Mouse (Mus musculus): ENCODE data around the gene Hk3. TPM values are rescaled to one million over a fixed set of nuclear protein-coding genes. Genes with fewer than 3 reads are reported as not detected.

The Hk3 gene
- polyA plus RNA-seq, 1 experiment from 2014 or later, result 0.81 TPM

DNA sequence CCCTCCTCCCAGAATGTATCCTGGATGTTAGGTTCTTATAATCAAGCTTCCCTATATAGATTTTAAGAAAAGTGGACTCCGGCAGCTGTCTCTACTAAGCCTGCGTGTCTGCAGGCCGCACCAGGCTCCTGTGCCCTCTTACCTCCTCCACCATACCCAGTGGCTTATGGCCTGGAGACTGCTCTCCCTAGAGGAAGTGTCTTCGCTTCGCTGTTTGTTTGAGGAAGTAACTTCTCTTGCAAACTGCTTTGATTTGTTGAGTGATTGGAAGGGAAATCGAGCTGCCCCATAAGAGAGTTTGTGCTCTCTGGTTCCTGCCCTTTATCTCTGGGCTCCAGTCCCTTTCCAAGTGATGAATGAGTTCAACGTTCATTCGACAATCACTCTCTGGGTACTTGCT, 38.2 kb downstream of the Hk3 start:
- Histone ChIP-seq H3K27me3 (replicated peaks; ENCODE audit: control insufficient read depth, insufficient read depth, low read length) (no peaks in the 10 kb centered on the region), H3K4me2 (replicated peaks; ENCODE audit: low read depth) (no peak overlapping the region), H3K36me3 (ENCODE audit: control insufficient read depth, insufficient read depth) (no peaks in the 10 kb centered on the region), H3K9ac (ENCODE audit: low read depth, low read length) (no peak overlapping the region), H3K4me3 (ENCODE audit: low read depth, low read length) (no peak overlapping the region), H3K9me3 (ENCODE audit: control insufficient read depth) (no peaks in the 10 kb centered on the region), H3K27ac (ENCODE audit: low read depth, low read length) (no peak overlapping the region), H3K4me1 (replicated peaks; ENCODE audit: control insufficient read depth, insufficient read depth, low read length) (no peaks in the 10 kb centered on the region)
- no peak for ATAC-seq
- TF ChIP-seq CTCF (IDR thresholded peaks at IDR 0.05; ENCODE audit: low read depth), result no peak
- WGBS, result 72% methylated on average over 8 of the region's 8 CpGs

DNA sequence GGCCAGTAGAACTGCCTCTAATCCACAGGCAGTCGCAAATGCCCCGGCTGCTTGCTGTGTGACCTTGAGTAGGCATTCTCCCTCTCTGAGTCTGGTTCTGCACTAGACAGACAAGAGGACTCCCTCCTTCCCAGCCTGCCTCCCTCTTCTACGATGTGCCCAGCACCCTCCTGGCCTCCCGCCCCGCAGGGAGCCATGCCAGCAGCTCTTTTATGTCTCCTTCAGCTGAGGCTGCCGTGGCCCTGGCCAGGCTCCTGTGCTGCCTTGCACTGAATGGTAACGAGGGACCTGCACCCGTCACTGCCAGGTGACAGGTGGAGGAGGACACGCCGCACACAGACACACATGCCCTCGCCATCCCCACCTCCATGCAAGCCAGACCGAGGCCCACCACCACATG, 40.2 kb downstream of the Hk3 start:
- H3K4me3 ChIP-seq (ENCODE audit: low read depth, low read length), result no peak overlapping the region
- H3K4me2 ChIP-seq (replicated peaks; ENCODE audit: low read depth), result no peak overlapping the region
- H3K9me3 ChIP-seq (ENCODE audit: control insufficient read depth), result no peaks in the 10 kb centered on the region
- no peaks in the 10 kb centered on the region for H3K27me3 ChIP-seq (replicated peaks; ENCODE audit: control insufficient read depth, insufficient read depth, low read length)
- H3K4me1 ChIP-seq (replicated peaks; ENCODE audit: control insufficient read depth, insufficient read depth, low read length), result no peaks in the 10 kb centered on the region
- H3K9ac ChIP-seq (ENCODE audit: low read depth, low read length), result no peak overlapping the region
- H3K27ac ChIP-seq (ENCODE audit: low read depth, low read length), result no peak overlapping the region
- no peak for TF ChIP-seq CTCF (IDR thresholded peaks at IDR 0.05; ENCODE audit: low read depth)
- WGBS, result 69% methylated on average over 12 of the region's 12 CpGs
- no peaks in the 10 kb centered on the region for H3K36me3 ChIP-seq (ENCODE audit: control insufficient read depth, insufficient read depth)
- ATAC-seq, result no peak

DNA sequence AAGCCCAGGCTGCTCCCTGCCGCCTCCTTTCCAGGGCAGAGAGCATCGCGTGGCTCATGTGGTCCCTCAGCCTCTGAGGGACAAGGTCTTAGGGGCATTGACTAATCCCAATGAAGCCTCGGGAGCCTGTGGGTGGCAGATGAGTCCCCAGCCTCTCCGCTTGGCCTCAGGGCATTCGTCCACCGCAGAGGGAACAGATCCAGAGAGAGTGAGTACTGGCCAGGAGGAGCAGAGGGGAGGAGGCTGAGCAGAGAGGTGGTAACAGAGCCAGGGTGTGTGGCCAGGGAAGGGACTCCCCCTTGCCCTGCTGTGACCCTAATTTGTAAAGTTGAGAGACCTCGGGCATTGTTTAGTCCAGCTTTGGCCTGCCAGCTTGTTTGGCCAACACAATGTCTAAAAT, 42.4 kb downstream of the Hk3 start:
- H3K27me3 ChIP-seq (replicated peaks; ENCODE audit: control insufficient read depth, insufficient read depth, low read length), result no peaks in the 10 kb centered on the region
- H3K4me2 ChIP-seq (replicated peaks; ENCODE audit: low read depth), result no peak overlapping the region
- H3K36me3 ChIP-seq (ENCODE audit: control insufficient read depth, insufficient read depth), result no peaks in the 10 kb centered on the region
- no peaks in the 10 kb centered on the region for H3K4me1 ChIP-seq (replicated peaks; ENCODE audit: control insufficient read depth, insufficient read depth, low read length)
- H3K4me3 ChIP-seq (ENCODE audit: low read depth, low read length), result no peak overlapping the region
- H3K9ac ChIP-seq (ENCODE audit: low read depth, low read length), result no peak overlapping the region
- H3K9me3 ChIP-seq (ENCODE audit: control insufficient read depth), result no peaks in the 10 kb centered on the region
- TF ChIP-seq CTCF (IDR thresholded peaks at IDR 0.05; ENCODE audit: low read depth), result no peak
- WGBS, result 55% methylated on average over 8 of the region's 8 CpGs
- no peak for ATAC-seq
- H3K27ac ChIP-seq (ENCODE audit: low read depth, low read length), result no peak overlapping the region

DNA sequence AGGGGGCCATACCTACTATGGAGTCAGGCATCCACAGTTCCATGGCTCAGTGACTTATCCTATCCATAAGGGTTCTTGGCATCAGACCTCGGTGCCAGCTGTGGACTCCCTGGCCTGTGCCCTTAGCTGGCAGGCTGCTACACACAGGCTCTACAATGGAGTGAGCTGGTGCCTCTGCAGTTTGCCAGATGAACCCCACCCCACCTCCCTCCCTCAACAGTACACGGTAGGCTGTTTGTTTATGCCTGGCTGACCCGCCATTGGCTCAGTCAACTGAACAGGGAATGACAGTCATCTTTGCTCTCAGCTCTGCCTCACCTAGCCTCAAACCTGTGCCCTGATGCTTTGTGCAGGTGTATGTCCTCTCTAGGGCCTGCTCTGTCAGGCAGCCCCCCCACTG, 45.6 kb downstream of the Hk3 start:
- no peak overlapping the region for H3K9ac ChIP-seq (ENCODE audit: low read depth, low read length)
- H3K4me3 ChIP-seq (ENCODE audit: low read depth, low read length), result no peak overlapping the region
- no peaks in the 10 kb centered on the region for H3K27me3 ChIP-seq (replicated peaks; ENCODE audit: control insufficient read depth, insufficient read depth, low read length)
- H3K9me3 ChIP-seq (ENCODE audit: control insufficient read depth), result no peaks in the 10 kb centered on the region
- no peak overlapping the region for H3K27ac ChIP-seq (ENCODE audit: low read depth, low read length)
- ATAC-seq, result no peak
- no peak for TF ChIP-seq CTCF (IDR thresholded peaks at IDR 0.05; ENCODE audit: low read depth)
- H3K4me2 ChIP-seq (replicated peaks; ENCODE audit: low read depth), result no peak overlapping the region
- no peaks in the 10 kb centered on the region for H3K36me3 ChIP-seq (ENCODE audit: control insufficient read depth, insufficient read depth)
- H3K4me1 ChIP-seq (replicated peaks; ENCODE audit: control insufficient read depth, insufficient read depth, low read length), result no peaks in the 10 kb centered on the region
- WGBS, result 44% methylated on average over 3 of the region's 3 CpGs

DNA sequence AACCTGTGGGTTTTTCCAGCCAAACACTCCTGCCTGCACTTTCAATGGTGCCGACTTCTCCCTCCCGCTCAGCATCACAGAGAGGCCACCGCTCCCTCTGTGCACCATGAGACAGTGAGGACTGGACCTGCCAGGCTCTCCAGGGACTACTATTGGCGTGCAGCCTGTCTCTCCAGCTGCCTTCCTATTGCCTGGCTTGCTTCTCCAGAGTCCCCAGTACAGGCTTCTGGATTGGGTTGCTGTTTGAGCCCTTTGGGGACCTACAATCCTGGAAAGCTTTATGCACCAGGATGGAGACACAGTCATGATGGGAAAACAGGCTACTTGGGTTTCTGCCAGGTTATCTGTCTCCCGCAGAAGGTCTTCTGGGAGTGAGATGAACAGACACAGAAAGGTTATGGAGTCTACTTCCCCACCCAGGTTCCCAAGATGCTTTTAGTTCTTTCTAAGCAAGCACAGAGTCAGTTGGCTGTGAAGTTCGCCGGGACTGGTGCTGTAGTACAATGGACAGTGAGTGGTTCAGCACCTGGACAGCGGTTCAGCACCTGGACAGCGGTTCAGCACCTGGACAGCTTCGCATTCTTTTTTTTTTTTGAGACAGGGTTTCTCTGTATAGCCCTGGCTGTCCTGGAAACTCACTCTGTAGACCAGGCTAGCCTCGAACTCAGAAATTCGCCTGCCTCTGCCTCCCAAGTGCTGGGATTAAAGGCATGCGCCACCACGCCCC, 50.5 kb downstream of the Hk3 start:
- H3K27ac ChIP-seq (ENCODE audit: low read depth, low read length), result no peak overlapping the region
- no peak overlapping the region for H3K9ac ChIP-seq (ENCODE audit: low read depth, low read length)
- no peak overlapping the region for H3K4me2 ChIP-seq (replicated peaks; ENCODE audit: low read depth)
- ATAC-seq, result no peak
- H3K4me1 ChIP-seq (replicated peaks; ENCODE audit: control insufficient read depth, insufficient read depth, low read length), result no peaks in the 10 kb centered on the region
- no peaks in the 10 kb centered on the region for H3K36me3 ChIP-seq (ENCODE audit: control insufficient read depth, insufficient read depth)
- WGBS, result 33% methylated on average over 14 of the region's 14 CpGs
- no peak overlapping the region for H3K4me3 ChIP-seq (ENCODE audit: low read depth, low read length)
- no peaks in the 10 kb centered on the region for H3K9me3 ChIP-seq (ENCODE audit: control insufficient read depth)
- H3K27me3 ChIP-seq (replicated peaks; ENCODE audit: control insufficient read depth, insufficient read depth, low read length), result no peaks in the 10 kb centered on the region
- no peak for TF ChIP-seq CTCF (IDR thresholded peaks at IDR 0.05; ENCODE audit: low read depth)

DNA sequence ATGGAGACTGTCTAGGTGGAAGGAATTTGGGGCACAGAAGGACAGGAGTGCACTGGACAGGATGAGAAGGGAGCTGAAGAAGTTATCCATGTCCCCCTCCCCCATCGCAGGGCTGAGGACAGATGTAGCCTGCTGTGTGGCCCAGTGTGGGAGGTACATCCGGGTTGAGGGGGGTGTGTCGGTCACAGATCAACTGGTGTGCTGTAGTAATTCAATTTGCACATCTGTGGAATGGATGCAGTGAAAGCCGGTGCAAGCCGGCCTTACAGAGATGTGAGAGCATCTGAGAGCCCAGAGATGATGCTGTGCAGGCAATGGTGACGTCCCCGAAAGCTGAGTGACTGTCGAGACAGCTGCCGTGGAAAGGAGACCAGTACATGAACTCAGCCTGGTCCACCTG, 51.7 kb downstream of the Hk3 start:
- H3K4me3 ChIP-seq (ENCODE audit: low read depth, low read length), result no peak overlapping the region
- H3K4me1 ChIP-seq (replicated peaks; ENCODE audit: control insufficient read depth, insufficient read depth, low read length), result no peaks in the 10 kb centered on the region
- no peaks in the 10 kb centered on the region for H3K9me3 ChIP-seq (ENCODE audit: control insufficient read depth)
- H3K9ac ChIP-seq (ENCODE audit: low read depth, low read length), result no peak overlapping the region
- TF ChIP-seq CTCF (IDR thresholded peaks at IDR 0.05; ENCODE audit: low read depth), result no peak
- H3K36me3 ChIP-seq (ENCODE audit: control insufficient read depth, insufficient read depth), result no peaks in the 10 kb centered on the region
- H3K27ac ChIP-seq (ENCODE audit: low read depth, low read length), result no peak overlapping the region
- H3K27me3 ChIP-seq (replicated peaks; ENCODE audit: control insufficient read depth, insufficient read depth, low read length), result no peaks in the 10 kb centered on the region
- WGBS, result 60% methylated on average over 9 of the region's 9 CpGs
- no peak for ATAC-seq
- no peak overlapping the region for H3K4me2 ChIP-seq (replicated peaks; ENCODE audit: low read depth)

DNA sequence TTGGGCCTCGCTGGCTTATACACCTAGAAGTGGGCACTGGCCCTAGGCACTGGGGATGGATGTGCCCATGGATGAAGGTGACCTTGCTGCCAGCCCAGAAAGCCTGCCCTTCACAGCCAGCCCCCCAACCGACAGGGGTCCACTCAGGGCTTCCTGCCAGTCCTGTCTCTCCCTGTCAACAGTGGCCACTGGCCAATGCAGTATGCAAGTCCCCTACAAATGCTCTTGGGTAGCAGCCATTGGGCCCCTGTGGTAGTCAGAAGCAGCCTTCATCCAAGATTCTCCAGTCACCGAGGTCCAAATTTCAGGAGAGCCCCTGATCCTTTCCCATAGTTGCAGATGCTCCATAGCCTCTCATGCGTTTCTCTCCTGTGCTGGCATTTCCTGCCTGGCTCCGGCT, 52.5 kb downstream of the Hk3 start:
- Histone ChIP-seq H3K9me3 (ENCODE audit: control insufficient read depth) (no peaks in the 10 kb centered on the region), H3K4me2 (replicated peaks; ENCODE audit: low read depth) (no peak overlapping the region), H3K27me3 (replicated peaks; ENCODE audit: control insufficient read depth, insufficient read depth, low read length) (no peaks in the 10 kb centered on the region), H3K4me3 (ENCODE audit: low read depth, low read length) (no peak overlapping the region), H3K4me1 (replicated peaks; ENCODE audit: control insufficient read depth, insufficient read depth, low read length) (no peaks in the 10 kb centered on the region), H3K9ac (ENCODE audit: low read depth, low read length) (no peak overlapping the region), H3K36me3 (ENCODE audit: control insufficient read depth, insufficient read depth) (no peaks in the 10 kb centered on the region), H3K27ac (ENCODE audit: low read depth, low read length) (no peak overlapping the region)
- ATAC-seq, result no peak
- 61% methylated on average over 5 of the region's 5 CpGs for WGBS
- no peak for TF ChIP-seq CTCF (IDR thresholded peaks at IDR 0.05; ENCODE audit: low read depth)
